Mouse (Mus musculus): ENCODE results near the gene Cdipt. TPM values are rescaled to one million over a fixed set of nuclear protein-coding genes. Genes with fewer than 3 reads are reported as not detected.

Gene Cdipt
- polyA plus RNA-seq, 1 experiment from 2014 or later = 71.8 TPM

Other genes with a start within 250 kb of the Cdipt start
- 129 to 232 TPM (median 188 TPM) in 3 replicates for gene Mapk3, start 216.3 kb upstream of the Cdipt start, polyA plus RNA-seq (2018)
- gene Gdpd3, start 209.6 kb upstream of the Cdipt start, polyA plus RNA-seq (2018) = 1.9 to 3.3 TPM (median 2.6 TPM) in 3 replicates
- gene Ypel3, start 199.0 kb upstream of the Cdipt start, polyA plus RNA-seq (2018) = 40.6 to 227 TPM (median 90.3 TPM) in 3 replicates
- 0.19 to 0.25 TPM in 2 of 3 replicates, not detected in the other for gene Tbx6, start 194.4 kb upstream of the Cdipt start, polyA plus RNA-seq (2018)
- 62.0 to 139 TPM (median 129 TPM) in 3 replicates for gene Ppp4c, start 183.4 kb upstream of the Cdipt start, polyA plus RNA-seq (2018)
- gene Fam57b, start 178.2 kb upstream of the Cdipt start, polyA plus RNA-seq (2018) = 0.17 to 0.25 TPM in 2 of 3 replicates, not detected in the other
- gene 4930451I11Rik, start 144.3 kb upstream of the Cdipt start, polyA plus RNA-seq (2018) = not detected in 3 replicates
- gene Doc2a, start 128.5 kb upstream of the Cdipt start, polyA plus RNA-seq (2018) = 0.10 TPM in 1 of 3 replicates, not detected in the others
- gene Hirip3, start 113.9 kb upstream of the Cdipt start, polyA plus RNA-seq (2018) = 3.9 to 23.5 TPM (median 19.4 TPM) in 3 replicates
- 34.7 to 59.9 TPM (median 57.7 TPM) in 3 replicates for gene Ino80e, start 113.5 kb upstream of the Cdipt start, polyA plus RNA-seq (2018)
- gene Taok2, start 91.2 kb upstream of the Cdipt start, polyA plus RNA-seq (2018) = 24.1 to 40.9 TPM (median 31.3 TPM) in 3 replicates
- 36.1 to 105 TPM (median 98.7 TPM) in 3 replicates for gene Tmem219, start 53.0 kb upstream of the Cdipt start, polyA plus RNA-seq (2018)
- gene Kctd13, start 47.0 kb upstream of the Cdipt start, polyA plus RNA-seq (2018) = 15.3 to 21.9 TPM (median 16.2 TPM) in 3 replicates
- gene Asphd1, start 26.3 kb upstream of the Cdipt start, polyA plus RNA-seq (2018) = not detected in 3 replicates
- gene Sez6l2, start 25.4 kb upstream of the Cdipt start, polyA plus RNA-seq (2018) = 0.33 to 1.4 TPM (median 1.1 TPM) in 3 replicates
- gene Cdiptos, start 184 bp downstream of the Cdipt start, polyA plus RNA-seq (2018) = 1.3 to 3.9 TPM (median 1.7 TPM) in 3 replicates
- 88.1 to 116 TPM (median 99.9 TPM) in 3 replicates for gene Mvp, start 38.7 kb downstream of the Cdipt start, polyA plus RNA-seq (2018)
- 1.4 to 5.2 TPM in 2 of 3 replicates, not detected in the other for gene Pagr1b, start 40.6 kb downstream of the Cdipt start, polyA plus RNA-seq (2018)
- 1.1 to 15.9 TPM (median 13.4 TPM) in 3 replicates for gene Pagr1a, start 41.4 kb downstream of the Cdipt start, polyA plus RNA-seq (2018)
- gene Gm42742, start 45.2 kb downstream of the Cdipt start, polyA plus RNA-seq (2018) = 15.3 to 31.9 TPM (median 18.2 TPM) in 3 replicates
- gene Prrt2, start 45.3 kb downstream of the Cdipt start, polyA plus RNA-seq (2018) = not detected in 3 replicates
- 58.9 to 102 TPM (median 70.2 TPM) in 3 replicates for gene Maz, start 51.1 kb downstream of the Cdipt start, polyA plus RNA-seq (2018)
- 1.8 to 5.1 TPM (median 4.4 TPM) in 3 replicates for gene Kif22, start 66.6 kb downstream of the Cdipt start, polyA plus RNA-seq (2018)
- not detected in 3 replicates for gene Zg16, start 111.4 kb downstream of the Cdipt start, polyA plus RNA-seq (2018)
- 17.5 to 31.4 TPM (median 20.4 TPM) in 3 replicates for gene AI467606, start 115.4 kb downstream of the Cdipt start, polyA plus RNA-seq (2018)
- gene Qprt, start 146.3 kb downstream of the Cdipt start, polyA plus RNA-seq (2018) = not detected in 3 replicates
- gene Spn, start 161.9 kb downstream of the Cdipt start, polyA plus RNA-seq (2018) = 1.3 to 3.8 TPM (median 1.5 TPM) in 3 replicates
- 36.2 to 55.7 TPM (median 41.4 TPM) in 3 replicates for gene Cd2bp2, start 220.1 kb downstream of the Cdipt start, polyA plus RNA-seq (2018)
- 32.8 to 44.1 TPM (median 41.7 TPM) in 3 replicates for gene Tbc1d10b, start 232.6 kb downstream of the Cdipt start, polyA plus RNA-seq (2018)
- gene Mylpf, start 233.0 kb downstream of the Cdipt start, polyA plus RNA-seq (2018) = 0.47 to 1.4 TPM in 2 of 3 replicates, not detected in the other

Measured in macrophage (primary cell).